Mouse (Mus musculus) limb, embryonic 11.5 days (tissue): ENCODE results near the gene Myrf. TPM values are rescaled to one million over a fixed set of nuclear protein-coding genes. Genes with fewer than 3 reads are reported as not detected.

Source experiments
- ATAC-seq: fragments of 200-750 bp; cut with Nextera tagmentation; 2 replicates; pipeline ENCODE4 v1.8.0; 2017; ENCODE audit warnings: low read depth; ENCODE audit not compliant: insufficient number of reproducible peaks, low FRiP score, low TSS enrichment
- DNase-seq: peaks from one replicate; pipeline ENCODE4 v3.0.0-alpha.2; 2015; ENCODE audit warnings: low spot score
- H3K27ac ChIP-seq: fragments of 300-500 bp; sonication (generic); replicated peaks from 2 replicates; pipeline ENCODE4 v1.5.1; 2014; ENCODE audit warnings: low read depth, mild to moderate bottlenecking, low read length
- H3K27me3 ChIP-seq: fragments of 300-500 bp; sonication (generic); 2 replicates; pipeline ENCODE4 v1.6.1; 2014; ENCODE audit warnings: mild to moderate bottlenecking, low read length, mixed read lengths; ENCODE audit not compliant: control insufficient read depth, insufficient read depth
- H3K36me3 ChIP-seq: fragments of 300-500 bp; sonication (generic); 2 replicates; pipeline ENCODE4 v1.6.1; 2014; ENCODE audit warnings: mild to moderate bottlenecking, low read length, moderate library complexity, mixed read lengths; ENCODE audit not compliant: control insufficient read depth, insufficient read depth
- H3K4me1 ChIP-seq: fragments of 300-500 bp; sonication (generic); 2 replicates; pipeline ENCODE4 v1.6.1; 2014; ENCODE audit warnings: low read length, mixed read lengths; ENCODE audit not compliant: control insufficient read depth, insufficient read depth
- H3K4me2 ChIP-seq: fragments of 300-500 bp; sonication (generic); 2 replicates; pipeline ENCODE4 v1.6.1; 2014; ENCODE audit warnings: low read depth, mild to moderate bottlenecking, moderate library complexity; ENCODE audit not compliant: severe bottlenecking
- H3K4me3 ChIP-seq: fragments of 300-500 bp; sonication (generic); 2 replicates; pipeline ENCODE4 v1.5.1; 2014; ENCODE audit warnings: low read depth, low read length
- H3K9ac ChIP-seq: fragments of 300-500 bp; sonication (generic); 2 replicates; pipeline ENCODE4 v1.6.1; 2014; ENCODE audit warnings: mild to moderate bottlenecking, low read length
- H3K9me3 ChIP-seq: fragments of 300-500 bp; sonication (generic); 2 replicates; pipeline ENCODE4 v1.6.1; 2016; ENCODE audit warnings: low read length; ENCODE audit not compliant: control insufficient read depth
- whole genome bisulfite sequencing: fragments of 180-500 bp; shearing (Covaris S2); extraction: QIAGEN DNeasy Blood & Tissue Kit; methylation state at CpG from one replicate; pipeline ENCODE4 v1.1.7; 2014; 5-methylcytosine and 5-hydroxymethylcytosine counted together
- polyA plus RNA-seq: library from polyadenylated mRNA; unstranded; fragments of >200 nt; fragmentation: Nextera tagmentation; extraction: Ambion mirVana; gene quantifications from 2 replicates; pipeline ENCODE4 v1.2.1, GENCODE M21; 2014

Gene Myrf
- polyA plus RNA-seq, 1 experiment from 2014 or later = 4.6 TPM

- WGBS = 93% methylated on average over 10 of the region's 10 CpGs
- H3K4me3 ChIP-seq = no peak overlapping the region
- no peak overlapping the region for H3K9ac ChIP-seq
- H3K27ac ChIP-seq = no peak overlapping the region
- peaks cover 3% of the 10 kb centered on the region; the same call in 1 of the 2 replicates for H3K27me3 ChIP-seq
- no peak overlapping the region for H3K4me2 ChIP-seq
- H3K9me3 ChIP-seq = no peaks in the 10 kb centered on the region
- ATAC-seq = no peak
- no peaks in the 10 kb centered on the region for H3K36me3 ChIP-seq
- peaks cover 24% of the 10 kb centered on the region for H3K4me1 ChIP-seq
- DNase-seq = no peak
Observed at GRCm38 (mm10) chr19:10267953-10268352, 27.4 kb upstream of the Myrf start.

DNA sequence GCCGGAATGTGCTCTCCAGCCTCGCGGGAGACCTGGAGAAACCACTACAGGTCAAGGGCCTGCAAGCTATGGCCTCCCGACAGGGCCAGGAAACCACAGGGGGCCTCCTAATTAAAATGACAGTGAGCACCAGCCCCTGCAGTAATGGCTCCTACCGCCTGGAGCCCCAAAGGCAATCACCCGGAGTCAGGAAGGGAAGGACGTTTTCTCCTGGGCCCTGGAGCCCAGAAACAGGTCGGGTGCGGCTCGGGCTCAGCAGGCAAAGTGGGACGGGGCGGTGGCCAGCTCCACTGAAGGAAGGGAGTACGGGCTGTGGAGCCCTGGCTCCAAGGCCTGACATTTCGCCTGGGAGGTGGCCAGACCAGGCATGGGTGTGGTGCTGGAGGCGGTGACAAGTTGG is 26.5 kb upstream of the Myrf start:
- H3K9me3 ChIP-seq = no peaks in the 10 kb centered on the region
- peaks cover 5% of the 10 kb centered on the region; the same call in 1 of the 2 replicates for H3K27me3 ChIP-seq
- peak overlapping the region; percentile 15; the same call in 1 of the 2 replicates for H3K4me2 ChIP-seq
- H3K36me3 ChIP-seq = no peaks in the 10 kb centered on the region
- 0 out of 2 replicates have a peak overlapping the region, but pooled peaks have one; percentile 12 for H3K27ac ChIP-seq
- 11% methylated on average over 15 of the region's 15 CpGs for WGBS
- H3K9ac ChIP-seq = no peak overlapping the region
- no peak overlapping the region for H3K4me3 ChIP-seq
- peaks cover 18% of the 10 kb centered on the region for H3K4me1 ChIP-seq
- DNase-seq (peak; percentile 47), ATAC-seq (0 out of 2 replicates have a peak, but pooled peaks have one; percentile 15)

DNA sequence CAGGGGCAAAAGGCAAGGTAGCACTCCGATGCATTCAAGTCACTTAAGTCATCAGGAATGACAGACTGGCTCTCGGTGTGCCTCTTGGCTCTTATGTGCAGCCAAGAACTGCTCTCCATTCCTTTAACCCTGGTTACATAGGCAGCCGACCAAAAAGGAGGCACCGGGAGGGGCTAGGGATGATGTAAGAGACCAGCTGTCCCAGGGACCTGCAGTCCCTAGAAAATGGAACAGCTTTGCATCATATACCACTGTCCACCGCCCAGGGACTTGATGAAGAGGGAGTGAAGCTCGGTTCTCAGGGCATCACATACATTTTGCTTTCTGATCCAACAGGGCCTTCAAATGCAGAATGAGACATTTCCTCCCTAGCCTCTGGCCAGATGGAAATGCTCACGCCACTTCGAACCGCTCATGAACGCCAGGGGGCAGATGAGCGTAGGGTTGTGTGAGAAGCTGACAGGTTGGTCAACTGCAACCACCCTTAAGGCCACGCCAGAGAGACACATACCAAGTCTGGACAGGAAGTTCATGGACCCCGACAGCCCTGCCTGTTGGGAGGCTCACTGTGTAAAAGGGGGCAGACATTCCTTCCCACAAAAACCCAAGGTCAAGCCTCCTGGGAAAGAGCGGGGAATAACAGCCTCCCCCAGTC is 25.8 kb upstream of the Myrf start:
- Histone ChIP-seq H3K27ac (no peak overlapping the region), H3K4me1 (peaks cover 21% of the 10 kb centered on the region), H3K27me3 (peaks cover 5% of the 10 kb centered on the region; the same call in 1 of the 2 replicates), H3K9me3 (no peaks in the 10 kb centered on the region), H3K36me3 (no peaks in the 10 kb centered on the region), H3K4me2 (0 out of 2 replicates have a peak overlapping the region, but pooled peaks have one; percentile 15), H3K9ac (no peak overlapping the region), H3K4me3 (no peak overlapping the region)
- peak; percentile 87 for DNase-seq
- ATAC-seq = peak; percentile 36; the same call in 1 of the 2 replicates
- WGBS = 23% methylated on average over 14 of the region's 14 CpGs

- whole genome bisulfite sequencing = 33% methylated on average over 7 of the region's 7 CpGs
- Histone ChIP-seq H3K27ac (no peak overlapping the region), H3K4me3 (no peak overlapping the region), H3K36me3 (no peaks in the 10 kb centered on the region), H3K4me2 (no peak overlapping the region), H3K27me3 (peaks cover 5% of the 10 kb centered on the region; the same call in 1 of the 2 replicates), H3K4me1 (peaks cover 13% of the 10 kb centered on the region; the same call in 1 of the 2 replicates), H3K9ac (no peak overlapping the region), H3K9me3 (no peaks in the 10 kb centered on the region)
- no peak for DNase-seq
- ATAC-seq = no peak
Observed at GRCm38 (mm10) chr19:10261369-10261768, 20.8 kb upstream of the Myrf start.

GRCm38 (mm10) chr19:10258279-10259011 is 17.9 kb upstream of the Myrf start:
- H3K36me3 ChIP-seq = no peaks in the 10 kb centered on the region
- H3K9ac ChIP-seq = no peak overlapping the region
- H3K4me1 ChIP-seq = peaks cover 5% of the 10 kb centered on the region; the same call in 1 of the 2 replicates
- peak; percentile 90 for DNase-seq
- peaks cover 5% of the 10 kb centered on the region; the same call in 1 of the 2 replicates for H3K27me3 ChIP-seq
- no peaks in the 10 kb centered on the region for H3K9me3 ChIP-seq
- no peak overlapping the region for H3K4me3 ChIP-seq
- no peak overlapping the region for H3K27ac ChIP-seq
- ATAC-seq = no peak
- 22% methylated on average over 6 of the region's 6 CpGs for whole genome bisulfite sequencing
- H3K4me2 ChIP-seq = no peak overlapping the region

DNA sequence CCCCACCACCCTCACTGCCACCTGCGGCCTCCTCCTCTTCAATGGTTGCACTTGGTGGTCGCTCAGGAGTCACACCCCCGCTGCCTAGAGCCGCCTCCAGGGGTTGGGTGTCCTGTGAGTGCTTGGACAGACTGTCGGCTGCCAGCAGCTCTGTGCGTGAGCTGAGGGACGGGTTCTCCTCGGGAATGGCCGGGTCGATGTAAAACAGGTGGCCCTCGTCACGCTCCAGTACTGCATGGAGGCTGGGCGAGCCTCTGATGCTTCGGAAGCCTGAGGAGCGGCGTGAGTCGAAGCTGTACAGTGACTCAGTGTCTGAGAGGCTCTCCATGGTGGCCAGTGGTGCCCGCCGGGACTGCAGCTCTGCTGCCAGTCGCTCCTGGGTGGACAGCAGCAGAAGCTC is 7.6 kb upstream of the Myrf start:
- H3K9me3 ChIP-seq = no peaks in the 10 kb centered on the region
- DNase-seq (peak; percentile 55), ATAC-seq (no peak; the same call in 1 of the 2 replicates)
- H3K4me2 ChIP-seq = no peak overlapping the region
- H3K4me3 ChIP-seq = no peak overlapping the region
- peak overlapping the region; percentile 35 for H3K9ac ChIP-seq
- H3K27ac ChIP-seq = no peak overlapping the region
- no peaks in the 10 kb centered on the region for H3K27me3 ChIP-seq
- 0 out of 2 replicates have a peak, but pooled peaks cover 2% of the 10 kb centered on the region for H3K36me3 ChIP-seq
- WGBS = 28% methylated on average over 20 of the region's 20 CpGs
- H3K4me1 ChIP-seq = peaks cover 28% of the 10 kb centered on the region

DNA sequence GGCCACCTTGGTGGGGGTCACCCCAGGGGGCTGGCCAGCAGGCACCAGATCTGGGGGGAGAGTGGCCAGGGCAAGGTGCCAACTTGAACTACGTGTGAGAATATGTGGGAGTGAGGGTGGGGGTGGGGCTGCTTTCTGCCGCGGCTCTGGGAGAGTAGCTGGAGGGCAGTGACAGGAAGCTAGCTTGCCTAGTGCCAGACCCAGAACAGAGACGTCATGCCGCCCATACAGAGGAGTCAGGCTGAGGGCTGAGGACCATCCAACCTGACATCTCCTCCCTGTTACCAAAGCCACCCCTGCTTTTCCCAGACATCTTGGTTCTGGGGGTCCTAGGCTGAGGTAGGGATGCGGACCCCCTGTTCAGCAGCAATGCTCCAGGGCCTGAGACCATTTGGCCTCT is 6.6 kb upstream of the Myrf start:
- peaks cover 32% of the 10 kb centered on the region for H3K4me1 ChIP-seq
- 19% methylated on average over 6 of the region's 6 CpGs for WGBS

DNA sequence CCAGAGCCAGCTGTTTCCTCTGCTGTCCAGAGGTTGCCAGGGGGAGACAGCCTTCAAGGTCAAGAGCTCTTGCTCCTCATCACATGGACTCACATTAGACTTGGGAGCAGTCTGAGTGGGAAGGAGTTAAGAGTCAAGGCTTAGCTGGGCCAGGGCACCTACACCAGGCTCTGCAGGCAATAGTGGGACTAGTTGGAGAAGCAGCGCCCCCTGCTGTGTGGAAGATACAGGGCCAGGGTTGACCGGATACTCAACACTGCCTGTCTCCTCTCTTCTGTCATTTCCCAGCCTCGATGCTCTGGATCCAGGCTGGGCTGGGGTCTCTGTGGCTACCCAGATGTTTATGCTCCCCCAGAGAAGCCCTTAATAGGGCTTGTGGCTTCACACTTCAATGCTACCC is 3.6 kb upstream of the Myrf start:
- peaks cover 46% of the 10 kb centered on the region for H3K4me1 ChIP-seq
- ATAC-seq = no peak
- 12% methylated on average over 3 of the region's 3 CpGs for WGBS

More for the DNA sequence above, 6.6 kb upstream of the Myrf start:
- DNase-seq = no peak
- Histone ChIP-seq H3K36me3 (0 out of 2 replicates have a peak, but pooled peaks cover 2% of the 10 kb centered on the region), H3K27ac (no peak overlapping the region), H3K27me3 (no peaks in the 10 kb centered on the region), H3K4me3 (no peak overlapping the region), H3K4me2 (no peak overlapping the region), H3K9ac (peak overlapping the region; percentile 7; the same call in 1 of the 2 replicates), H3K9me3 (no peaks in the 10 kb centered on the region)
- ATAC-seq = no peak

More for the DNA sequence above, 3.6 kb upstream of the Myrf start:
- no peaks in the 10 kb centered on the region for H3K9me3 ChIP-seq
- H3K4me2 ChIP-seq = no peak overlapping the region
- DNase-seq = peak; percentile 70
- no peak overlapping the region for H3K9ac ChIP-seq
- 0 out of 2 replicates have a peak overlapping the region, but pooled peaks have one; percentile 61 for H3K27ac ChIP-seq
- no peaks in the 10 kb centered on the region for H3K36me3 ChIP-seq
- no peak overlapping the region for H3K4me3 ChIP-seq
- H3K27me3 ChIP-seq = no peaks in the 10 kb centered on the region
